Mouse (Mus musculus) right cerebral cortex, adult 2 months (tissue): ENCODE measurements around the gene Nbl1.
A peak's percentile ranks its signal among the peaks of the same experiment; 100 is the strongest.

Experiments
- DNase-seq, 2 experiments: peaks; one replicate each; pipeline ENCODE4 v3.0.0; 2021 to 2022; ENCODE audit warnings: low spot score in 2 of 2

The Nbl1 gene

DNA sequence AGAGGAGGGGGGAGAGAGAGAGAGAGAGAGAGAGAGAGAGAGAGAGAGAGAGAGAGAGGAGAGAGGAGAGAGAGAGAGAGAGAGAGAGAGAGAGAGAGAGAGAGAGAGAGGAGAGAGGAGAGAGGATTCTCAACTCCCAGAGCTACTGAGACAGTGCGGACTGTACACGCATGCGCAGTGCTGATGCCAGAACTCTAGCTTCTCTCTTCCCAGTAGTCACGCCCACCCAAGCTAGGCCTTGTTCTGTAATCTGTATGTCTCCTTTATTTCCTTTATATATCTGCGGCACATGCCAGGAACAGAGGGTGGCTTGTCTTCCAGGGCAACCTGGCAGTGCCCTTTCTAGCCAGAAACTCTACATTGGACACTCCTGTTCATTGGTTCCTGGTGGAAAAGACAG lies 28.0 kb downstream of the Nbl1 start:
- no peak for DNase-seq

DNA sequence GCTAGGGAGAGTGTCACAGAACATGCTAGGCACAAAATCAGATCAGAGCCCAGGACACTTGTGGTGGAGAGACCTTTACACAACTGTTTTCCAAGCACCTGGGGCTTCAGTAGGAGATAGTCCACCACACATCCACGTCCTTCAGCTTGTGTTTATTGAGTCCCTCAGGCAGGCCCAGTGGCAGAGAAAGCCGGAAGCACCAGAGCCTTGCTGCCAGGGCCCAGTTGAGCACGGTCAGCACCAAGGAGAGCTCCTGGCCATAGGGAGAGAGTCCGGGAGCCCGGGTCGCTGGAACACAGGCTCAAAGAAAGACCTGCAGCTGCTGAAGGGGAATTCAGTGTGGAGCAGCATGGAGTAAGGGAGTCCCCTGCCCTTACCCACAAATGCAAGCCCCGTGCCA lies 33.2 kb downstream of the Nbl1 start:
- DNase-seq = no peak

- DNase-seq = no peak
These were observed 34.8 kb downstream of the Nbl1 start for GRCm38 (mm10) chr4:139058029-139058428.

DNA sequence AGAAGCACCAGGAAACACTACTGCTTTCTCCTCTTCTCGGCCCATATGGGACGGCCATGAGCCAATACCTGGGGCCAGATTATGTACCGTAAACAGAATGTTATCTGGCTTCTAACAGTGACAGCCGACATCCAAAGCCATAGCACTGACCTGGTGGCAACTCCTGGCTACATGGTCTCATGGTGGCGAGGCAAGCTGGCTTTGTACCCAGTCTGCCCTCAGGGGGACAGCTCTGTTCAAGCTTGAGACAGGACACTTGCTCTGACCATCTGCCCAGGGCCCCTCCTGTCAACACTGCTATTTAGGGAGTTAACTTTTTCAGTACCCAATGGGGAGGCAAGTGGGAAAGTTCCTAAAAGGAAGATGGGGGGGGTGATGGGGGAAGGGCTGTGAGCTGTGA lies 35.5 kb downstream of the Nbl1 start:
- DNase-seq = no peak

GRCm38 (mm10) chr4:139055744-139056143 lies 37.0 kb downstream of the Nbl1 start:
- DNase-seq = no peak

DNA sequence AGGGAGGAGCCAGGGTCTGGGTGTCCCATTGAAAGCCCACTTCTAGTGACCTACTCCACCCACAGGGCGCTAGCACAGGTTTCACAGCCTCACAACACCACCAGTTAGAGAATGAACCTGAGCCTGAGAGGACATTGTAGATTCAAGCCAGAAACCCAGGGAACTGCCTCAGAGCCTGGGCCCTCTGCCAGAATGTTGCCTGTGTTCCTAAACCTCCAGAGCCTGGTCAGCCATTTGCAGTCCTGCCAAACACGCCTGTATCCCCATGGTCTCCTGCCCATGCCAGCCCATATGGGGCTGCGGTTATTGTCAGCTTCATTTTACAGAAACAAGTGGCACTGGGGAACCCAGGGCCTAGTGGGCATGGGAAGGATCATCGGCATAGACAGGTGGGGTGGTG lies 37.5 kb downstream of the Nbl1 start:
- no peak for DNase-seq

- DNase-seq = peak; percentile 57 to 62
These were observed 38.4 kb downstream of the Nbl1 start for GRCm38 (mm10) chr4:139054300-139054923.

DNA sequence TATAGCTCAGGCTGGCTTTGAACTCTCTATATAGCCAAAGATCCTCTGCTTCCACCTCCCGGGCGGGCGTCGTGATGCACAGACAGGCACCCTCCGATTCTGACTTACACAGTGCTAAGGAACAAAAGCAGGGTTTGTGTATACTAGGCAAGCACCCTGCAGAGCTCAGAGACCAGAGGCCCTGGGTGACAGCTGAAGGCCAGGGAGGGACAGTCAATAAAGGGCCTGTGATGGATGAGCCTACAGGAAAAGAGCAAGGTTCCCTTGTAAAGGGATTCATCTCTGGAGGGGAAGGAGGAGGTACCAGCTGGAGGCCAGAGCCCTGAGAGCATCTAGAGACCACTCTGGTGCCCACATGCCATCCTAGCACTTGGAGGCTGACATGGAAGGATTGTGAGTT lies 39.4 kb downstream of the Nbl1 start:
- no peak for DNase-seq

DNA sequence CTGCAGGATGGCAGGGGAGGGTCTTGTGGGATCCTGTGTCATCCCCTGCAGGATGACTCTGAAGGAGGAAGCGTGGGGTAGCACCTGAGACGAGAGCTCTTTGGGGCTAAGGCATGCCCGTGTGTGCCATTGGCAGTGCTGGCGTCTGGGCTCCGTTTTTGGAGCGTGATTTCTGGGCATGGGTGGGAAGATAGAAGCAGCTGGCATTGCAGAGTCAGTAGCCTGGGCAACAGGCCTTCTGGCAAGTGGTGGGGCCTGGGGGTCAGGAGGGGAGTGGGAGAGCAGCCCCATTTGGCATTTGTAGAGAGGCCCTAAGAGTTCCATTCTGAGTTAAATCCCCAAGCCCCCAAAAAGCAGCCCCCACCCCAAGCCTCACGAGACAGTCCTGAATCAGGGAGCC lies 40.0 kb downstream of the Nbl1 start:
- no peak for DNase-seq

DNA sequence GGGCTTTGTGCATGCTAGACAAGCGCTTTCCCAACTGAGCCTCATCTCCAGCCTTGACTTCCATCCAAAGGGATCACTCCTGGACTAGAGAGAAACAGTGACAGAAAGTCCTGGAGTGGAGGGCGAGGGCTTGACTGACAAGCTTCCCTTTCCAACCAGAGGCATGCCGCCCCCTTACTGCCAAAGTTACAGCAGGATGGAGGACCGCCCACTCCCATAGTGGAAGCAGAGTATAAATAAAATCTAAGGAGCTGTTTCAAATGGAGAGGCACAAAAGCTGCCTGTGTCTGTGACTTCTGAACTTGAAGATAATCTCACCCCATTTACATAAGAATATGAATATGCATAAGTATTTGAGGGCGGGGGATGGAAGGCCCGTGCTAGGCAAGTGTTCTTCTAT lies 44.3 kb downstream of the Nbl1 start:
- no peak for DNase-seq

DNA sequence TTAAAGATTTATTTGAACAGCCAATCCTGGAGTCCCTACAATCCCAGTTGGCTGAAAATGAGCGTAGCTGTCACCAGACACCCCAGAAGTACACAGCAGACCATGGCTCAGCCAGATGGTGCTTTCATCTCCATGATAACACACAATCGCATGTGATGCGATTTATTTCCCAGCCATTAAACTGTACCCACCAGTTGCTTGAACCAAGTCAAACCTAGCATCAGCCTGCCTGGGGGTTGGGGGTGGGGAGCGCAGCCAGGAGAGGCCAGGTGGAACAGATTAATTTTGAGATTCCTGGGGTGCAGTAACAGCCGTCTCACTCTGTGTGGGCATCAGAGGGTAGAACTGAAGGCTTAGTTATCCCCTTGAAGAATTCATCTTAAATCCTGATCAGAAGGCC lies 46.4 kb downstream of the Nbl1 start:
- DNase-seq = no peak

DNA sequence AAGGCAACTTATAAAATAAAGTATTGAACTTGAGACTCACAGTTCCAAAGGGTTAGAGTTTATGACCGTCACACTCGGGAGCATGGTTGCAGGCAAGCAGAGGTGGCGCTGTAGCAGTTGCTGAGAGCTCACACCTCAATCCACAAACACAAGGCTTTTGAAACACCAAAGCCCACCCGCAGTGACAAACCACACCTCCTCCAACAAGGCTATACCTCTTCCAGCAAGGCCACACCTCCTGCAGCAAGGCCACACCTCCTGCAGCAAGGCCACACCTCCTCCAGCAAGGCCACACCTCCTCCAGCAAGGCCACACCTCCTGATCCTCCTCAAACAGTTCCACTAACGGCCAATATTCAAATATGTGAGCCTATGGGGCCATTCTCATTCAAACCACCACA lies 48.2 kb downstream of the Nbl1 start:
- no peak for DNase-seq

- DNase-seq = no peak
These were observed 49.2 kb downstream of the Nbl1 start for GRCm38 (mm10) chr4:139043600-139043999.

DNA sequence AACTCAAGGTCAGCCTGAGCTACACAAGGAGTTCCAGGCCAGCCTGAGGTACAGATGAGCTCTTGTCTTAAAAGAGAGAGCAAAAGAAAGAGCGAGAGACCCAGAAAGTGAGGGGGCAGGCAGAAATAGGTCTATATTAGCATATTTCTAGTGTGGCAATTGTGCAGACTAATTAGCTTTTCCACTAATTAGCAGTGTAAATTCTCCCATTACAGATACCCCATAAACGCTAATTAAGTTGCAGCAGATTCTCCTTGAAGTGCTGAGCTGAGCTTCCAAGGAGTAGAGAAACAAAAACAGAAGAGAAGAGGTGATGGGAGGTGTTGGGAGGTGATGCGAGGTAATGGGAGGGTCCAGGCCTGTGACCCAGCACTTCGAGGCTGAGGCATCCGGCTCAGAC lies 50.2 kb downstream of the Nbl1 start:
- DNase-seq = no peak

DNA sequence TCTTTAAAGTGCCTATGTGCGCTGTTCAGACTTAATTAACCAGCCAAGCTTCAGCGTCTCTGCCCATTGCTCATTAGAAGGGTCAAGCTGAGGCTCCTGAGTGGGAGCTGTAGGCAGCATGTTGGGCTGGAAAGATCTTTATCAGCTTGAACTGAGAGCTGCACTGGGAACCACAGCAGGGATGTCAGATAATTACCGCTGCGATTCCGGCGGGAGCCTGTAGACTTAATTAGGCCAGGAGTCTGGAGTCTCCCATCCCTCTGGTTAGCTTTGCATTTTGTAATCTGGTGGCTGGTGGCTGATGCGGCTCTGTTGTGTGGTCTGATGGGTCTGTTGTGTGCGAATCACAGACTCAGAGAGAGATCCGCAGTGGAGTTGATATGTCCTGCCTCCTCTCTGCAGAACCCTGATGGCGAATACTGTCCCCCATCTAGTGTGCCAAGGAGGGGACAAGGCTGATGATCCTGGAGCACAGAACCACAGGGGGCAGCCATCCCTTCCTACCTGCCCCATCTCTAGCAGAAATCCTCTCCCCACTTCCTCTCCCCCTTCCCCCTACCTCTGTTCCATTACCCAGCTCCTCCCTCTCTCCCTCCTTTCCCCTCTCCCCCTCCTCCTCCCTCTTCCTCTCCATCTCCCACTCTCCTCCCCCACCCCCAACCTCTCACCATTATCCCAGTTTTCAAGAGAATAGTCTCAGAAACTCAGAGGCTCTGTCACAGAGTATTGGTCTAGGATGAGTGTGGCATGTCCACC lies 52.5 kb downstream of the Nbl1 start:
- no peak for DNase-seq

DNA sequence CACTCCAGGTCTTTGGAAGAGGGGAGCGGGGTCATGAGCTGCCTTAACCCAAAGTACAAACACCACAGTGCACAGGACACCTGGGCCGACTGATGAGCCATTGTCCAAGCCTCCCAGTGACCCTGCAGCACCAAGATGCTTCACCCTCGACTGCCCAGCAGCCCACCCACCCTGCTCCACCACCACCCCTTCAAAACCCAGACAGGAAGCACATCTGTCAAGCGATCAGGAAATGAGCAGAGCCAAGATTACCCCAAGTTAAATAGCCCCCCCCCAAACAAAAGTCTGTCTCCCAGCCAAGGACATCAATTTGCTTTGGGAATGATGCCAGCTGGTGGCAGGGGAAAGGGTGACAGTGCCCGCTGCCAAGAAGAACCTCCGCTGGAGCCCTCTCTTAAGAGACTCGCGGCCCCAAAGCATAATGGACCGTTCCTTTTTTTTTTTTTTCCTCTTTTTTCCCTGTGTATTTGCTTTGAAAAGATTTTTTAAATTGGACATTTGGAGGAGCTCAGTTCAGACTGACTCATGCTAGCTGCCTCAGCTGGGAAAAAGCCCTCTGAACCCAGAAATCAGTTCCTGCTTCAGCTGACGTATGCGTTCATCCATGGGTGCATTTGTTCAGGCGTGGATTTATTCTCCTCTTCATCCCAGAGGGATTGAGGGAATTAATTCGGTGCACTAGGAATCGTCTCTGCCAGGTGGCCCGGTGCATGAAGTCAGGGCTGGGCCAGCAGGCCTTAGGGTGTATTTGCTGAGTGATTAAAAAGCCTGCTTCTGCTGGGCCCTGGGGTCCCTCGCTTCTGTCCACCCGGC lies 54.8 kb downstream of the Nbl1 start:
- DNase-seq = no peak

GRCm38 (mm10) chr4:139035799-139036198 lies 57.0 kb downstream of the Nbl1 start:
- DNase-seq = no peak

GRCm38 (mm10) chr4:139034942-139035341 lies 57.9 kb downstream of the Nbl1 start:
- no peak for DNase-seq

DNA sequence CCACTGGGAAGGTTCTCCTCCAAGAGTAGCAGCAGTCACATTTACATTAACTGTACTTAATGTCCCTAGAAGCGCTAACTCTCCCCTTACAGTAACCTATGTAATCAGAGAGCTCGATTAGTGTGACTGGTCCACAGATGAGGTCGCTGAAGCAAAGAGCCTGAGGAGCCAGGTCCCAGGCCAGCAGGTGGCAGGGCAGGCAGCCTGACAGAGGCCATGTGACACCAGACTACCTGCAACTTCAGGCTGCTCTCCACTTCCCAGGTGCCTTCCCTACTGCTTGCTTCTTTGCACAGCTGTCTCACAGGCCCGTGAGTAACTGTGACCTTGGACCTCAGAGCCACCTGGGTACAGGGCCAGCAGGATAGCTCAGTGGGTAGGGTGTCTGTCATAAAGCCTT lies 58.3 kb downstream of the Nbl1 start:
- DNase-seq = no peak

GRCm38 (mm10) chr4:139034010-139034367 lies 58.8 kb downstream of the Nbl1 start:
- no peak for DNase-seq

GRCm38 (mm10) chr4:139033263-139034009 lies 59.4 kb downstream of the Nbl1 start:
- peak in 1 of 2 experiments; percentile 52 for DNase-seq

GRCm38 (mm10) chr4:139032521-139032920 lies 60.3 kb downstream of the Nbl1 start:
- DNase-seq = no peak
